Mouse (Mus musculus) embryo, embryonic 11 days (tissue): ENCODE measurements around the gene Acss3.

Experiments
- DNase-seq: peaks from one replicate; pipeline ENCODE4 v3.0.0-alpha.2; 2015

Acss3 gene

DNA sequence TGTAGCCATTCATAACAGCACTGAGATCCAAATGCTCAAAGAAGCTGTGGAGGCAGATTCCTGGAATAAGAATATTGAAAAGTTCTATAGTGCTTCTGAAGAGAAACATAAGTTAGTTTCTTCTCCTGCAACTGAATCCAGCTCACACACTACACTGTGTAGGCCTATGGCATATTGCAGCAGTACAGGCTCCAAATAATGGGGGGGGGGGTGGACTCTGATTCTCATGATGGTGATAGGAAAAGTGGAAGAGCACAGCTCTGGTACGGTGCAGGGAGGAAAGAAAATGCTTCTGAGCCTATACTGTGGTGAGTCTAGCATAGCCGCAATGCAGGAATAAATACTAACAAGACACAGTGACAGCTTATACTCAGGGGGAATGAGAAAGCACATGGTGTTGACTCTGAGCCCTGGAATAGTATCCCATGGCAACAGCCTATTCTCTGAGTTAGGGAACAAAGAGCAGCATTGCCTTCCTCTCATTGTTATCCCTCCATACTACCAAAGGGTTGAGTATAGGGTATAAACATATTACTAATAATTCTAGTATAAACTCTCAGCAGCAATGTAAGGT is 125.3 kb downstream of the Acss3 start:
- no peak for DNase-seq

DNA sequence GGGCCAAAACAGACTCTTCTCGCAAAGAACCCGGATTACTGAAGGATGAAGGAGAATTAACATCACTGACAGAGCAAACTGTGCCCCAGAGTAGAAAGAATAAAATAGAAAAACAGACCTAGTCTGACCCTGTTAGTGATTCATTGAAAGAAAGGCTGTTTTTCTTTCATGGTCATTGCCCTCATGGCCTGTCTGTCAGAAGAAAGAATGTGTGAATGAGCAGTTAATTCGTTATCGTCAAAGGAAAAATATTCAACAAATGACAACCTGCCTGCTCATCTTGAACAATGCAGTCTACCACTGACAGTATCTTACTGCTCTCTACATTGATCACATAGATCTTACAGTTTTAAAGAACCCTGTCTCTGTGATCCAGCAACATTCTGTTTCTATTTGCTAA is 134.0 kb downstream of the Acss3 start:
- DNase-seq: no peak

DNA sequence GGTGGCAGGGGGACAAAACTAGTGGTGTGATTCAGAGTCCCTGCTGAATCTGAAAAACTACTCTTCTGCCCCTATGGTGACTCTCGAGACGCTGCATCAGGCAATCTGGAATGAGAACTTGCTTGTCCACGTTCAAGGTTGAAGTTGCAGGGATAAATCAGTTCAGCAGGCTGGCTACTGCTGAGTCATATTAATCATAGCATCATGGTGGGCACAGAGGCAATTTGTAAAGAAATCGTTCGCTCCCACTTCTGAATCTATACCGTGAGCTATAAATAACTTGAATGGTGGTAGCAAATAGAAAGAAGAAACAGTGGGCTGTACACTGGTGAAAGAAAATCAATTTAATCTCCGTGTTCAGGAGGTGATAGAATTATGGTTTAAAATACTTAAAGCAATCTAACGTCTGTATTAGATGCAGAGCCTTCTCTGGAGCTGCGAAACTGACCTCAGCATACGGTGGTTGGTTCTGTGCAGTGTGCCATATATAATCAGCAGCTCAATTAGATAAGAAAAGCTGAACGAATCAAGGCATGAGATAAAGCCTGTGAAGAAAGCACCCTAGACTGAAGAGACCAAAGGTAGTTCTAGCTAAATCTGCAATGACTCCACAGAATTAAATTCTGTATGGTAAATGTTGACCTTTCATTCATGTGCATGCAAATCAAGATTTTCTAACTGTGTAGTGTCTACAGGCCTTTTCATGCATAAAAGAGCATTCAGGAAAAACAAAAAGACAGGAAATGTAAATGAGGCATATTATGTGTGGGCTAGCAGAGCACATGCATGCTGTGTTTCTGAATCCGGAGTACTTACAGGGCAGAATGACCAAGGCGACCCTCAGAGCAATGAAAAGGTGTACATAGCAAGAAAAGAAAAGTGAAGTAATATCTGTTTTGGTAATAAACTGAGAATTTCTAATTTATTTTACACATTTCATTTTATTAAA is 148.0 kb downstream of the Acss3 start:
- DNase-seq: no peak

DNA sequence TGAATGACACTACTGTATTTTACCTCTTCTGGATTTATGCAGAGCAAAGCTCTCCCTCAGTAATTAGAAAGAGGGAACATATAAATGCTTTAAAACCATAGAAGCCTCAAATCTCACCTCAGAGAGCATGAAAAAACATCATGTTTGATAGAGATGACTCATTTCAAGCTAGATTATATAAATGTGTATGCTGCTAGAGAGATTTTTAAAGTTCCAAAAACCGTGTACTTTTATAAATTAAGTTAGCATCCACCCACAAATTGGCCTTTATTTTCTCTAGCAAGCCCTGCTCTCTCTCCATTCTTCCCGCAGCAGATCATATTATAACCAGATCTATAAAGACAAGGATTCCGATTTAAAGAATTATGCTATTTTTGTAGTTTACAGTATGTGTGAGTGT is 164.4 kb downstream of the Acss3 start:
- no peak for DNase-seq

DNA sequence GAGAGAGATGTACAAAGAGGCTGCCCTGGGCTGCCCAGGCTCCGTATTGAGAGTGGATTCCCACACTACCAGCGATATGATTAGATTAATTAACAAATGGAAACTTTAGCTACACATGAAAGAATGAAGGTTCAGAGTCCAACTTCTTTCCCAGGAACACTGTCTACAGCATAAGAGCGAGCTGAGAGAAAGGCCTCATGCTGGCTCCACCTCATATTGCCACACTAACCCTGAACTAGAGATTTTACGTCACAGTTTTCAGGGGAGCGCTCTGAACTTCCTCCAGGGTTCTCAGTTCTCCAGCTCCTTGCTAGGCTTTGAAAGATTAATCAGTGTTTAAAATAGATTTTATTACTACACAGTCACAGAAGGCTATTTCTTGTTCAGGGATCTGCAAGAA is 182.1 kb downstream of the Acss3 start:
- no peak for DNase-seq

DNA sequence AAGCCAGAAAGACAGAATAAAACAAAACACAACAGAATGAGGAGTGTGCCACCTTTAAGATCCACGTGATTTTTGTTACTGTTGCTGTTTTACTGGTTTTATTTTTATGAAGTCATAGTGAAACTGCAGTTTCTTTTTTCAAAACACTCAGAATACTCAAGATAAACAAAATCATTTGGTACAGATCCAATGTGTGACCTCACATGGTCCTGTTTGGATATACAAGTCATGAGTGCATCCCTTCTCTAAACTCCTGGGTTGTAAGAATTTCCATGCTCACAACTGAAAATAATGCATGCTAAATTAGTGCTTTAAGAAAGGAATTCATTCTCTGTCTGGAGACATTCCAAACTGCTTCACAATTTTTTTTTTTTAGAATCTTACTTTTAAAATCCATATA is 184.0 kb downstream of the Acss3 start:
- no peak for DNase-seq

DNA sequence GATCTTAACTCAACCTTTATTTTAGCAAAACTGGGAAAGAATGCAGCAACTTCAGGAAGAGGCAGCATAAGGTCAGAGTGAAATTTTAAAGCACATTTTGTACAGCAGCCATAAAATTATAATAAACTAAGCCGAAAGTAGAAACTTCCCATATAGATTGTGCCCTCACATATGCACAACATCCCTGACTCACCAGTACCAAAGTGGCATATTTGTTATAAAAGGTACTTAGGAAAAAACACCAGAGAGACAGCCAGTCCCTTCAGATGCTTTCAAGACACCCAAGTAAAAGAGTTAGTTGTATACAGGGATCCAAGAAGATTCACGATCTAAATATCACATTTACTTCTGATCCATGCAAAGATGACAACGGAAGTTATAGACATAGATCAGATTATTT is 184.6 kb downstream of the Acss3 start:
- no peak for DNase-seq

DNA sequence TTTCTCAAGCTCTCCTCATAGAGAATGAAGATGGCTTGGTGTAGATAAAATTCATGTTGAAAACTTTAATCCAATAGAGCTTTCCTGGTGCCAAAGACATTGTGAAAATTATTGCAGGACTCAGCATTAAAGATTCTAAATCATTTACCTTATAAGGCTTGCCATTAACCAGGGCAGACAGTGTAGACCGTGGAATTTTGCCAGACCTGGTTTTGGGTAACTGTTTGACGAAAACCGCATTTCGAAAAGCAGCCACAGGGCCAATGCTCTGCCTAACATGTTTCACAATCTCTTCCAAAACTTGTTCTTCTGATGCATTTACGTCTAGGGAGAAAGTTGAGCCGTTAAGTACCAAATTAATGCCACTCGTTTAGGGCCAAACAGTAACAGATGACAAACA is 186.5 kb downstream of the Acss3 start:
- DNase-seq: no peak

DNA sequence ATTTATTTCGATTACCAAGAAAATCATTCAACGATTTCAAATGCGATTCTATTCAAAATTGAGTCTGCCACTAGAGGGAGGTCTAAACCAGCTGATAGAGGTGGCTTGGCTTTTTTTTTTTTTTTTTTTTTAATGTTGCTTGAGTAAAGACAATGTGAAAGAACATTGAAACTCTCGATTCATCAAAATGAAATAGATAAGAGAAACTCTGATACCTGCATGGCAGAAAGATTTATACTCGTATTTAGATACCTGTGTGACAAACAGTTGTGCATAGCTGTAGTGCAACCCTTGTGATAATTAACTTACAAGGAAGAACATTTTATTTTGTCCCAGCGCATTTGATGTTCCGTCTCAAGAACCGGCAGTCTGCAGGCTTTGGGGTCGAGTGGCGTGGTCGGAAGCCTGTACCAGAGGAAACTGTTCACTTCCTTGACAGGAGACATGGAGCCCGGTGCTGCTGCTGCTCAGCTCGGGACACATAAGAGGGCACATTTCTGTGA is 190.8 kb downstream of the Acss3 start:
- DNase-seq: peak; percentile 58

DNA sequence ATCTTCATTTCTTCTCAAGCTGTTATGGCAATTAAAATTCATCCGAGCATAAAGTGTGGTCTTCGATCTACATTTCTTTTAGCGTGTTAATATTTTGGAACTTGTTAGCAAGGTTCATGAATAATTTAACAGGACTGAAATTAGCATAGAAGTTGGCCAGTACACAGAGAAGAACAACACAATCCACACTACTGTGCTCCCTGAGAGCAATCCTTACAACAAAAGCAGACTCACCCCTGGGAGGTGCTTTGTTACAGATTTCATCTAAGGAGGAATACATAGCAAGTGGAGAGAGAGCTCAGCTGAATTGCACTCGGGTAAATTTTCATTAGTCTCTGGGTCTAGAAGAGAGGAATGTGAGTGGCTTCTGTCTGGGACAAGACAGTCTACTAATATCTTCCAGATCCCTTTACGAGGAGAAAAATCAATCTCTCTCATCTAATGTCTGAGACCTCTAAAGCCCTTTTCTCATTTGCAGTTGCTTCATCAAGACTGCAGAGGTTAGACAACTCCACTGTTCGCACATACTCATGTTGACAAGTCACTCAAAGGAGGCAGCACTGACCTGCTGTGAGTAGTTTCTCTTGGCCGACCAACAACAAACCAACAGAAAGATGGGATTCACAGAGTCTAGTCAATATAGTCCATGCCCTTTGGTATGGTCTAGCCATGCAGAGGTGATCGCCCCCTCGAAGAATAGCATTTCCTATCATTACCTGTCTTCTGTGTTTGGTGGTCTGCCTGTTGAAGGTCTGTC is 194.7 kb downstream of the Acss3 start:
- DNase-seq: peak; percentile 9

DNA sequence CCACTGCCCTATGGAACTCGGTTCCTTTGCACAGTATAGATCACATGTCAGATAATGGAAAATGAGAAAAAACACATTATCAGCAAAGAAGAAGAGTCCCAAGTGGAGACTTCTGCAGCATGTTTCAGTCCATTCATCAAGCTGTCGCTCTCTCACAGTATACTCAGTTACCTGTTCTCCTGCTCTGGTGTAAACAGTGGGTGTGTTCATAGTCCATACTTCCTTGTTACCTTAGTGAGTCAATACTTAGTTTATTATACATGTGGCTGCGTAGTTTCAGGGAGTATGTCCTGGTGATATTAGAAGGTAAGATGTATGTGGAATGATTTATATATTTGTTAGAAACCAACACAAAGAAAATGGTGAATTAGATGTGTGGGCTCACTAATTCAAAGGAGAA is 198.7 kb downstream of the Acss3 start:
- no peak for DNase-seq

DNA sequence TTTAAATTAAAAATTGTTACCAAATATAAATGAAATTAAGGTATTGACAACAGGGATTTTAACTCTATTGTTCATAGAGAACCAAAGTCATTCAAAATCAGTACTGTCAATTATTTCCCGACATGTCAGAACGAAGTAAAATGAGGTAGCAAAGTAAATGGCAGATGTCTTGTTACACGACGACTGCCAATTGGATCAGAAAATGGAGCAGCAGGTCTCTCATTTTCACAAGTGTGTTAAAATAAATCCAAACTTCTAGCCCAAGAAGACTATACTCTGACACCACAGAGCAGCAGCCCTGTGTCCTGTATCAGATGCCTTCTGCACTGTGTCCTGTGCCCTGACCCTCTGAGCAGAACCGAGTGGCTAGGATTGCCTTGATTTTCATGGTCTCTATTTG is 199.1 kb downstream of the Acss3 start:
- no peak for DNase-seq

DNA sequence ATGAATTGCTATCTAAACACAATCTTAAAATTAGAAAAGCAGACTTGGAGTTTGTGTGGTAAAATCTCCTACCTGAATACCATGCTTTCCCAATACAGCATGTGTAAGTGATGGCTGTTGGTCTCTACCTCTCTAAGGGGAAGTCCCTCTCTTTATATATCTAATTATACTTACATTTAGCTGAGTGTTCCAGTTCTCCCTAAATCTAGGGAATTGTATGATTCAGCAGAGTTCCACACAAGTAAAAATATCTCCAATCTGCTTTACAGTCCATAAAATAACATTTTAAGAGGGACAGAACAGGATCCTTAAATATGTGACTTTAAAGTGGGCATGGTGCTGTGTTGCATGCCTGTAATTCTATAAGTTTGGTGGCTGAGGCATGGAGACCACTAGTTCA is 208.6 kb downstream of the Acss3 start:
- DNase-seq: no peak

DNA sequence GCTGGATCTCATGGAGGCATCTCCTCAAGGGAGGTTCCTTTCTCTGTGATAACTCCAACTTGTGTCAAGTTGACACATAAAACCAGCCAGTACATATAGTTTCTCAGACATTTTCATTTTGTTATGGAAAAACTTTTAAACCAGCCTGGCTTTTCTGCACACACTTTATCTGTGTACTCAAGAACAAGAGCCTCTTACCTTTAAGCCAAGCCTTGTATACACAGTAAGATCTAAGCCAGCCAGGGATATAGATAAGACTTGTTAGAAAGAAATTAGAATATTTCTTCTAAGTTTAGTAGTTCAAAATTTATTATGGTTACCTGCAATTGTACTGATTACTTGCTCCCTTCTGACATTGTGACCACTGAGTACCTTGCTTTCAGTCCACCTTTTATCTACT is 209.2 kb downstream of the Acss3 start:
- DNase-seq: no peak

DNA sequence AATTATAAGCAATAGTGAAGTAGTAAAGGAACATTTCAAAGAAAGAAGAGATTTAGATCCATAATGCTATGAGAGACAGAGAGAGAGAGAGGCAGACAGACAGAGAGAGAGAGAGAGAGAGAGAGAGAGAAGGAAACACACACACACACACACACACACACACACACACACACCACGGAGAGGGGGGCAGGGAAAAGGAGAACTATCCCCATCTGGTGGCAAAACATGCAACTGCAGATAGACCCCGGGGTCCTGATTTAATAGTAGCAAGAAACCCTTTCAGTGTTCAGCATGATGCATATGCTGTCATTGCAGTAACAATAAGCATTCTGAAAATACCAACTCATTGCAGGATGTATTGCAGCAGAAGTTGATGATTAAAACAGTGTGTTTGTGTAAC is 210.4 kb downstream of the Acss3 start:
- DNase-seq: peak; percentile 37

DNA sequence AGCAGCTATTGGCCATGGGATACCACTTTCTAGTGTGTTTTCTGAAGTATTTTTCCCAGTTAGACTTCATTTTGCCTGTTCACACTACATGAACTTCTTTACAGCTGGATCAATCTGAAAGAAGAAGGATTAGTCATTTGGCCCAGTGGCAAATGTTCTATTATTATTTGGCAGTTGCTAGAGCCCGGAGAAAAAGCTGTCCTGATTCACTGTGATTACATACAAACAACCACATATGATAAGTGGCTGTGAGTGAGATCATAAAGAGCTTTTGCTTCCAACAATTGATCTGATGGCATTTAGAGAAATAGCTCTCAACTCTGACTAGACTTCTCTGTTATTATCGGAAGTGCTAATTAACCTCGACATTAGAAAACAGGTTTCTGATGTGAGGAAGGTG is 213.4 kb downstream of the Acss3 start:
- no peak for DNase-seq

DNA sequence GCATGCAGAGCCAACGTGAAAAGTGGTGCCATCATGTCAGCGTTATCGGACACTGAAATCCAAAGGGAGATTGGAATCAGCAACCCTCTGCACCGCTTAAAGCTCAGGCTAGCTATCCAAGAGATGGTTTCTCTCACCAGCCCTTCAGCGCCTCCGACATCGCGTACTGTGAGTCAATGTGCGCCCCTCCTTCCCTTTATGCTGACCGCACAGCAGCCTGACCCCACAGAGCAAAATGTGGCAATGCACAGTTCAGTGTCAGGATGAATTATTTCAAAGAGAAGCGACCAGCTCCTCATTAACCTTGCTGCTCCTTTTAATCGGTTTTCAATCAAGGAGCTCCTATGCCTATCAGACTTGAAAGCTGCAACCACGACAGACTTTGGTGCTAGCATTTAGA is 227.1 kb downstream of the Acss3 start:
- DNase-seq: peak; percentile 52
